Mouse (Mus musculus): ENCODE data around the gene Trrap. TPM values are rescaled to one million over a fixed set of nuclear protein-coding genes. Genes with fewer than 3 reads are reported as not detected.

Gene Trrap
- polyA plus RNA-seq, 1 experiment from 2014 or later: 45.9 TPM

Other genes with a start within 250 kb of the Trrap start
- 2.0 and 2.1 TPM in 2 replicates for gene Nptx2, start 221.8 kb upstream of the Trrap start, polyA plus RNA-seq (2015; fragmentation: Nextera tagmentation; extraction: Ambion mirVana)
- gene Tmem130, start 5.9 kb upstream of the Trrap start, polyA plus RNA-seq (2015; fragmentation: Nextera tagmentation; extraction: Ambion mirVana): 3.4 and 4.6 TPM in 2 replicates
- 10.7 and 11.5 TPM in 2 replicates for gene Smurf1, start 198.1 kb downstream of the Trrap start, polyA plus RNA-seq (2015; fragmentation: Nextera tagmentation; extraction: Ambion mirVana)